Mouse (Mus musculus): ENCODE results near the gene Calhm4. TPM values are rescaled to one million over a fixed set of nuclear protein-coding genes. Genes with fewer than 3 reads are reported as not detected.

Calhm4 gene
- polyA plus RNA-seq (2015; fragmentation: Nextera tagmentation; extraction: Ambion mirVana), result not detected in 2 replicates

DNA sequence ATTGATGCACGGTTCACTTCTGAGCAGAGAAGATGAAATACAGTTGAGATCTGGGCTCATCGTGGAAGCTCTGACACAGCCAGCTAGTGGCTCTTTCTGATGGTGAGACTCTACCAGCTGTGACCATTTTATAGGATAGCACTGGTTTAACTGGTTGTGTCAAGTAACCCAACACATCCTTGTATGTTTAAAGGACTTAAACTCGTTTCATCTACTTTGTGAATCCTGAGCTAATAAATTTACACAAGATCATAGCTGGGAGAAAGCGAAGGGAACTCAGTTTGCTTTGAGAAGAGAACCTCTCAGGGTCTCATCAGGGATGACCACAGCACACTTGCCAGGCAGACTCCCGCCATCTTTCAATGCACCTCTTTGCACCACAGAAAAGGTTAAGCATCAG, at the start of gene Calhm4:
TSS of gene Calhm4 (minus strand) at position 101 of the 400 bp plus-strand sequence.
- Histone ChIP-seq H3K4me3 (no peak within 1 kb of the TSS), H3K4me2 (no peak within 1 kb of the TSS), H3K36me3 (no peaks in the 10 kb centered on the region), H3K27me3 (no peaks in the 10 kb centered on the region), H3K9ac (no peak within 1 kb of the TSS), H3K9me3 (no peaks in the 10 kb centered on the region), H3K27ac (replicated peaks) (no peak within 1 kb of the TSS), H3K4me1 (replicated peaks) (no peaks in the 10 kb centered on the region)
- WGBS, result 90% methylated on average over 5 of the region's 5 CpGs
- ATAC-seq (ENCODE audit: low FRiP score, low read depth), result no peak

DNA sequence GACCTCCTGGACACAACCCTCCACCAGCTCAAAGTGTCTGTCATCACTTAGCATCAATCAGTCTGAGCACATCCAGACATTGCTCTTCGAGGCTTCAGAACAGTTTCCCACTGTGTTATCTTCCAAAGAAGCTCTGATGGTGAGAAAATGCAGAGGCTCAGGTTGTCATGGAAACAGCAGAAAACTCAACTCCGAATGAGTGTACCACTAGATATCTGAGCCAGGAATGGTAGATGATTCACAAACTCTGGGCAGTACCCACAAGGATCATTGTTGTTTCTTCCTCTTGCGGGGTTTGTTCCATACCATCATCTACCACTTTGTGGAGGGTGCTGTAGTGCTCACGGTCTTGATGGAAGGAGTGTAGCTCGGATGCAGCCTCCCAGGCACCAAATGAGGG, 47.8 kb upstream of the Calhm4 start:
- Histone ChIP-seq H3K9ac (no peak overlapping the region), H3K4me3 (no peak overlapping the region), H3K9me3 (no peaks in the 10 kb centered on the region), H3K36me3 (no peaks in the 10 kb centered on the region), H3K4me2 (no peak overlapping the region), H3K4me1 (replicated peaks) (no peaks in the 10 kb centered on the region), H3K27ac (replicated peaks) (no peak overlapping the region), H3K27me3 (no peaks in the 10 kb centered on the region)
- whole genome bisulfite sequencing, result 63% methylated on average over 5 of the region's 5 CpGs
- no peak for ATAC-seq (ENCODE audit: low FRiP score, low read depth)

DNA sequence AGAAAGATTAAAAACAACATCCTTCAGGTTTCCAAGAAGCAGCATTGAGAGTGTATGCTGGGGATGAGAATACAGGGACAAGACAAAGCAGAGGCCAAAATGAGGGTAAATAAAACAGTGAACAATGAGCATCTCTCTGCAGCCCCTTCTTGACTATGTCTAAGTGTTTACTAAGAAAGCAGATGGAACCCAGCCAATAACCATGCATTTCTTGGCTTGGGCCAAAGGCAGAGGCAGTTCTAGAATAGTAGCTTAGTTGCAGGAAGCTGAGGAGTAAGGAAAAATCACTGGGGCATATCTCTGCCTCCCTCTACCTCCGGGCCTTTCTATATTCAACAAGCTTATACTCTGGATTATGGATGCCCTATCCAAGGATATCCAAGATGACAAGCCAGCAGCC, 46.4 kb upstream of the Calhm4 start:
- Histone ChIP-seq H3K9me3 (no peaks in the 10 kb centered on the region), H3K4me3 (no peak overlapping the region), H3K9ac (no peak overlapping the region), H3K27me3 (no peaks in the 10 kb centered on the region), H3K36me3 (no peaks in the 10 kb centered on the region), H3K4me1 (replicated peaks) (no peaks in the 10 kb centered on the region), H3K4me2 (no peak overlapping the region), H3K27ac (replicated peaks) (no peak overlapping the region)
- no peak for ATAC-seq (ENCODE audit: low FRiP score, low read depth)
- 96% methylated on average over 1 of the region's 1 CpGs for WGBS

DNA sequence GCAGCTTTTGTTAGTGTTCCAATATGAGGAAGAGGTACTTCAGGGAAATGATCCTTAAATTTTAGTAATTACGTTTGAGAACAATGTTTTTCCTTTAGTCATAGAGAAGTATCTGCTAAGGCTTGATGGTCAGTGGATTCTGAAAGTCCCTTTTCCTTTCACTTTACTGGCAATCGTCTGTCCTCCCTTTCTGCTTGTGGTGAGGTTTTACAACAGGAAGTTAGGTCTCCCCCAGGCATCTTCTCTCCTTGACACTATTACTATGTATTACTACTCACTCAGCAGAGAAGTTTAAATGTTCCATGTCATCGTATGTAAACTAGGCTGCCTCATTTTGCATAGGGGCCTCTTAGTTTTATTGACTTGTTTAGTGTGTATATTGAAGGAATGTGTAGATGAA, 45.4 kb upstream of the Calhm4 start:
- no peak overlapping the region for H3K4me3 ChIP-seq
- no peak for ATAC-seq (ENCODE audit: low FRiP score, low read depth)
- no peak overlapping the region for H3K4me2 ChIP-seq
- no peaks in the 10 kb centered on the region for H3K9me3 ChIP-seq
- WGBS, result 80% methylated on average over 3 of the region's 3 CpGs
- no peaks in the 10 kb centered on the region for H3K27me3 ChIP-seq
- H3K36me3 ChIP-seq, result no peaks in the 10 kb centered on the region
- H3K27ac ChIP-seq (replicated peaks), result no peak overlapping the region
- no peak overlapping the region for H3K9ac ChIP-seq
- no peaks in the 10 kb centered on the region for H3K4me1 ChIP-seq (replicated peaks)

DNA sequence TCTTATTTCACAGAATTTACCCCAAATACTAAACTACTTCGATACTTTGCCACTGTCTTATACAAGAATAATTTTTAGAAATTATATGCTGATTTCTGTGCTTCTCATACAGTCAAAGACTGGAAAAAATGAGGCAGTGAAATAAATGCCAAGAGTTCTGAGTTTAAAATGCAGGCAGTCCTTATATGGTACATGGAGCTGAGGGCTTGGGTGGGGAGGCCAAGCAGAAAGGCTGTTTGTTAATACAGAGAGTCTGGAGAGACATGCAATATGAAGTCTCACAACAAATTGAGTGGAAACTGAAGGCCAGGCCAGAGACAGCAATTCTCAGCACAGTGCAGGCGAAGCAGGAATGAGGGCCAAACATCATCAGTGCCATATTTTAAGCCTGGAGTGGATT, 44.4 kb upstream of the Calhm4 start:
- 87% methylated on average over 2 of the region's 2 CpGs for WGBS
- Histone ChIP-seq H3K4me2 (no peak overlapping the region), H3K27me3 (no peaks in the 10 kb centered on the region), H3K4me3 (no peak overlapping the region), H3K9ac (no peak overlapping the region), H3K9me3 (no peaks in the 10 kb centered on the region), H3K36me3 (no peaks in the 10 kb centered on the region), H3K4me1 (replicated peaks) (no peaks in the 10 kb centered on the region), H3K27ac (replicated peaks) (no peak overlapping the region)
- ATAC-seq (ENCODE audit: low FRiP score, low read depth), result no peak

DNA sequence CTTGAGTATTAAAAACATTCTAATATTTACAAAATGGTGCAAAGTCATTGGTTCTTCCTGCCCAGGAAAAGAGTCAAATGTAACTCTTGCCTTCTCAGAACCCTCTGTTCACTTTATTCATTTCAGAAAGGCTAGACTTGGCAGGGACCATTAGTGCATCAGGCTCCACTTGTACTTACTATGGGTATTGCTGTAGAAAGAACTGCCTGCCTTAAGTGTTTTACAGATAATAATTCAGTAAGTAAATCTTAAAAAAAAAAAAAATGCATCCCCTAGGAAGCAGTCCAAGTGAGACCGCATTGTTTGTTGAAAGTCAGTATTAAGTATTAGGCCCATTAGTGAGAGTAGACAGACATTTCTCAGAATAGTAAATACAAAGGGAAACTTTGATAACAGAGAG, 42.4 kb upstream of the Calhm4 start:
- H3K9ac ChIP-seq, result no peak overlapping the region
- H3K27ac ChIP-seq (replicated peaks), result no peak overlapping the region
- no peaks in the 10 kb centered on the region for H3K27me3 ChIP-seq
- no peaks in the 10 kb centered on the region for H3K36me3 ChIP-seq
- H3K4me1 ChIP-seq (replicated peaks), result no peaks in the 10 kb centered on the region
- no peak for ATAC-seq (ENCODE audit: low FRiP score, low read depth)
- 91% methylated on average over 1 of the region's 1 CpGs for WGBS
- no peak overlapping the region for H3K4me2 ChIP-seq
- no peaks in the 10 kb centered on the region for H3K9me3 ChIP-seq
- no peak overlapping the region for H3K4me3 ChIP-seq

DNA sequence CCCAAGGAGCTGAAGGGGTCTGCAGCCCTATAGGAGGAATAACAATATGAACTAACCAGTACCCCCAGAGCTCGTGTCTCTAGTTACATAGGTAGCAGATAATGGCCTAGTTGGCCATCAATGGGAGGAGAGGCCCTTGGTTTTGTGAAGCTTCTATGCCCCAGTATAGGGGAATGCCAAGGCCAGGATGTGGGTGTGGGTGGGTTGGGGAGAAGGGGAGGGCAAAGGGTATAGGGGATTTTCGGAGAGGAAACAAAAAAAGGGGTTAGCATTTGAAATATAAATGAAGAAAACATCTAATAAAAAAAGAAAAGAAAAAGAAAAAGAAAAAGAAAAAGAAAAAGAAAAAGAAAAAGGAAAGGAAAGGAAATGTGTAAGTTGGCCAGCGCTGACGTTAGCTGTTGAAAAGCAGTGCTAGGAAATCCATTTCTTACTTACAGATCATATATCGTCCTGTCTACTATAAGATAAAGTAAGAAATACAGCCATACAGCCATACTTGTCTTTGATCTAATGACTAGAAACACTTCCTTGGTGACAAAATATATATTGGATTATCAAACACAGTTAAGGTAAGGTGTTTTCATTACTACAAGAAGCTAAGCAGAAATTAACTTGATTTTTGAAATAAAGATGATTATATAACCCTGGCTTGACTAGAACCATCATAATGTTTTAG, 30.6 kb upstream of the Calhm4 start:
- H3K4me1 ChIP-seq (replicated peaks), result no peaks in the 10 kb centered on the region
- no peak for ATAC-seq (ENCODE audit: low FRiP score, low read depth)
- H3K4me2 ChIP-seq, result no peak overlapping the region
- no peaks in the 10 kb centered on the region for H3K27me3 ChIP-seq
- no peak overlapping the region for H3K9ac ChIP-seq
- no peak overlapping the region for H3K27ac ChIP-seq (replicated peaks)
- H3K4me3 ChIP-seq, result no peak overlapping the region
- 86% methylated on average over 5 of the region's 5 CpGs for WGBS
- no peaks in the 10 kb centered on the region for H3K36me3 ChIP-seq
- no peaks in the 10 kb centered on the region for H3K9me3 ChIP-seq

DNA sequence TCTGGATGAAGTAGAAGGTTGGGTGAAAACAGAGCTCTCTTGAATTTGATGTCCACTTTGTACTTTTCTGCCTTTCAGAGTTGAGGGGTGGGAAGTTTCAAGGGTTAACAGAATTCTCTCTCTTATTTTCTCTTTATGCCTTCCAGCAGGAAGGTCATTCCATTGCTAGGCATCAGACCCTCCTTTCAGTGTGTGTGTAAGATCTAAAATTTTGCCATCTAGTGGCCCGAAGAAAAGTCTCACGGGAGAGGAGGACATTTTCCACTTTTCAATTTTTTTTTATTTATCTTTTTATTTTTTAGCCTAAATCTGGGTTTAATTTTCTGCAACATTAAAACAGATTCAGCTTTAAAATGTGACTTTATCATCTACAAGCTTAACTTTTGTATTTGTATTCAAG, 27.5 kb upstream of the Calhm4 start:
- Histone ChIP-seq H3K36me3 (no peaks in the 10 kb centered on the region), H3K4me1 (replicated peaks) (no peaks in the 10 kb centered on the region), H3K9me3 (no peaks in the 10 kb centered on the region), H3K27me3 (no peaks in the 10 kb centered on the region), H3K4me2 (no peak overlapping the region), H3K9ac (no peak overlapping the region), H3K27ac (replicated peaks) (no peak overlapping the region), H3K4me3 (no peak overlapping the region)
- ATAC-seq (ENCODE audit: low FRiP score, low read depth), result no peak
- WGBS, result 75% methylated on average over 2 of the region's 2 CpGs

DNA sequence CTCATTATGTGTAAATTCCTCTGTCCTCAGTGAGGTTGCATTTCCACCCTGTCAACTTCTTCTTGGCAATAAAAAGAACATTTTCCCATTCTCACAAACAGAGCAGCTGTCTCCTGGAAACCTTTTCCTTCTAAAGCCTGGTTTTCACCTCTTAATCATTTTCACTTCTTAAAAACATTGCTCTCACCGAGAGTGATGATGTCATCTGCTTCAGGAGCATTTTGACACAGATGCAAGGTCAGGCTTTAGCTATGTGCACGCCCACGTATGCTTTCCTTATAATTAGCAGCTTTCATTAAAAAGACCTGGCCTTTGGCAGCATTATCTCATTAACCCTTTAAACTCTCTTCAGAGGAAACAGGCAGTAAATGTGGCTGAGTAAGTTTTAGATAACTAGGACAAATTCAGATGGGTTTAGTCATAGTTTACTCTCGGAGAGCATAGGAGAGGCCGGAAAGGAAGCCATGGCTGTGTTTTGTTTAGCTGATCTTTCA, 26.9 kb upstream of the Calhm4 start:
- WGBS, result 65% methylated on average over 5 of the region's 5 CpGs
- Histone ChIP-seq H3K36me3 (no peaks in the 10 kb centered on the region), H3K4me1 (replicated peaks) (no peaks in the 10 kb centered on the region), H3K27me3 (no peaks in the 10 kb centered on the region), H3K9ac (no peak overlapping the region), H3K27ac (replicated peaks) (no peak overlapping the region), H3K4me3 (no peak overlapping the region), H3K4me2 (no peak overlapping the region), H3K9me3 (no peaks in the 10 kb centered on the region)
- ATAC-seq (ENCODE audit: low FRiP score, low read depth), result no peak

DNA sequence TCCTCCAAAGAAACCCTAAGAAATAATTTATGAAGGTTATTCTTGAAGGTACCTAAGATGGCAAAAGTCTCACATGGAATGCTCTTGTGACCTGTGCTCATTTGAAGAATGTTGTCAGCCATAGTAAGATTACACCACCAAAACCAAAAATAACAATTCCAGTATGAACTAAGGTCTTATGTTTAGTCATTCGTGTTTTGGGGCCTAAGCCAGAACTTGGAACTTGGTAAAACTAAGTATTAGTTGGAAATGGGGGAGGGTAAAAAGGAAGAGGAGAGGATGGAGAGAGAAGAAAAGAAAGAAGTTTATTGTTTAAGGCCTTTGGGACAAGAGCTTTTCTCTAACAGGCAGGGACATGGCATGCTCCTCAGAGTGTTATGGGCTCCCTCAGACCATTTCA, 25.5 kb upstream of the Calhm4 start:
- H3K27me3 ChIP-seq, result no peaks in the 10 kb centered on the region
- WGBS, result 85% methylated on average over 1 of the region's 1 CpGs
- H3K9ac ChIP-seq, result no peak overlapping the region
- H3K36me3 ChIP-seq, result no peaks in the 10 kb centered on the region
- no peak overlapping the region for H3K27ac ChIP-seq (replicated peaks)
- no peak for ATAC-seq (ENCODE audit: low FRiP score, low read depth)
- no peaks in the 10 kb centered on the region for H3K9me3 ChIP-seq
- no peak overlapping the region for H3K4me3 ChIP-seq
- H3K4me1 ChIP-seq (replicated peaks), result no peaks in the 10 kb centered on the region
- H3K4me2 ChIP-seq, result no peak overlapping the region

DNA sequence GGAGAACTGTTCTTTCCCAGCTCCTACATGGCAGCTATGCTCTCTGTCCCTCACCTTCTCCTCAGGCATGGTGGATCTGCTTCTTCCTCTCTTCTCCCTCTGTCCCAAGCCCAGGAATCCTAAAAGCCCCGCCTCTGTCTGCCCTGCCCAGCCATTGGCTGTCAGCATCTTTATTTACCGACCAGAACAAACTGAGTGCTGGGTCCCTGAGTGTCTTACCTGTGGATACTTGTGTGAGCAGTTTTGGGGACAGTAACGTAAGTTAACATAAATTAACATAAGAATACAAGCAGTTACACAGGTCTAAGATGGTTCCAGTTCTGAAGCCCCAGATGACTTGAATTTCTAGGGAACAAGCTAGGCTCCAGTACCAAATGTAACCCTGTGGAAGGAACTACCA, 22.5 kb upstream of the Calhm4 start:
- Histone ChIP-seq H3K36me3 (no peaks in the 10 kb centered on the region), H3K27ac (replicated peaks) (no peak overlapping the region), H3K9me3 (no peaks in the 10 kb centered on the region), H3K4me2 (no peak overlapping the region), H3K4me1 (replicated peaks) (no peaks in the 10 kb centered on the region), H3K4me3 (no peak overlapping the region), H3K9ac (no peak overlapping the region), H3K27me3 (no peaks in the 10 kb centered on the region)
- WGBS, result 50% methylated on average over 3 of the region's 3 CpGs
- no peak for ATAC-seq (ENCODE audit: low FRiP score, low read depth)

DNA sequence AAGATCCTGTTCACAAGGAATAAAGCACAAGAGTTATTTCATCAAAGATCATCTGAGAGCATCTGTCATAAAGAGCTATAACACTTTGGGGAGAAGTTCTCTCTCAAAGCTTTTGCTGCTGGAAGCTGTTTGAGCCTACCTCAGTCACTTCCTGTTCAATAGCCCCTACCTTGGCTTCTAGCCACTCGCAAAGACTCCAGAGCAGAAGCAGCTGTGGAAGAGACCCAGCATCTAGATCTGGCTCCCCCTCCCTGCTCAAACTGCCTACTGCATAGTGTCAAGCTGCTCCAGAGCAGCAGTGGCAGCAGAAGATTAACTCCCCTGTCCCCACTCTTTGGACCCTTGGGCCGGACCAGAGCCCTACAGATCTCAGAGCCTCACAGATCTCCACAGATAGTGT, 9.9 kb upstream of the Calhm4 start:
- Histone ChIP-seq H3K4me1 (replicated peaks) (no peaks in the 10 kb centered on the region), H3K4me3 (no peak overlapping the region), H3K27ac (replicated peaks) (no peak overlapping the region), H3K9ac (no peak overlapping the region), H3K9me3 (no peaks in the 10 kb centered on the region), H3K36me3 (no peaks in the 10 kb centered on the region), H3K4me2 (no peak overlapping the region), H3K27me3 (no peaks in the 10 kb centered on the region)
- ATAC-seq (ENCODE audit: low FRiP score, low read depth), result no peak
- 87% methylated on average over 2 of the region's 2 CpGs for WGBS

DNA sequence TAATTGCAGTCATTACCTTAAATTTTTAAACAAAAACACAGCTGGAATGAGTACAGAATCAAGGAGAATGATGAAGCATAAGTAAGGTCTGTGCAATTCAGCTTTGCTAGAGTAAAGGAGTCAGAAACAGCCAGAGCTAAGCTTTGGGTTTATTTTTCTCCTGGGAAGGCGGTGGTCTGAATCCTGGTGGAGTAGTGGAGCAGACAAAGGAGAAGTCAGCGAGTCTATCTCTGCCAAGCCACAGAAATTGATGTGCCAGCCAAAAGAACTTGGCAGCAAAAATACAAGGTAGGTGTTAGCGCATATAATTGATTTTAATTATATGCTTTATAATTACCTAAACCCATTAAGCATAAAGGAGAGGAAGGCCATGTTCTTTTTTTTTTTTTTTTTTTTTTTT, 6.7 kb downstream of the Calhm4 start, which contains the start of gene Trappc3l:
TSS of gene Trappc3l (plus strand) at position 197 of the 400 bp plus-strand sequence.
- no peak within 1 kb of the TSS for H3K27ac ChIP-seq (replicated peaks)
- no peaks in the 10 kb centered on the region for H3K36me3 ChIP-seq
- no peak within 1 kb of the TSS for H3K9ac ChIP-seq
- H3K4me2 ChIP-seq, result peak within 1 kb of the TSS; percentile 18; the same call in 1 of the 2 replicates
- no peaks in the 10 kb centered on the region for H3K9me3 ChIP-seq
- no peak within 1 kb of the TSS for H3K4me3 ChIP-seq
- peaks cover 7% of the 10 kb centered on the region; the same call in 1 of the 2 replicates for H3K4me1 ChIP-seq (replicated peaks)
- no peak for ATAC-seq (ENCODE audit: low FRiP score, low read depth)
- WGBS, result 64% methylated on average over 3 of the region's 3 CpGs
- H3K27me3 ChIP-seq, result no peaks in the 10 kb centered on the region

Data from hindbrain, embryonic 15.5 days (tissue).